Mouse (Mus musculus) embryonic facial prominence, embryonic 10.5 days (tissue): Measurements from ENCODE around the gene Pla1a. TPM values are rescaled to one million over a fixed set of nuclear protein-coding genes. Genes with fewer than 3 reads are reported as not detected.

Experiments
- DNase-seq: peaks from one replicate; pipeline ENCODE4 v3.0.0-alpha.2; 2017; ENCODE audit warnings: low spot score
- H3K27ac ChIP-seq: fragments of 300-500 bp; sonication (generic); replicated peaks from 2 replicates; pipeline ENCODE4 v1.5.1; 2016; ENCODE audit warnings: mild to moderate bottlenecking
- H3K27me3 ChIP-seq: fragments of 300-500 bp; sonication (generic); replicated peaks from 2 replicates; pipeline ENCODE4 v1.6.1; 2016; ENCODE audit warnings: low read depth, mild to moderate bottlenecking; ENCODE audit not compliant: poor library complexity, severe bottlenecking
- H3K36me3 ChIP-seq: fragments of 300-500 bp; sonication (generic); replicated peaks from 2 replicates; pipeline ENCODE4 v1.6.1; 2016; ENCODE audit warnings: mild to moderate bottlenecking, moderate library complexity
- H3K4me1 ChIP-seq: fragments of 300-500 bp; sonication (generic); 2 replicates; pipeline ENCODE4 v1.6.1; 2016
- H3K4me3 ChIP-seq: fragments of 300-500 bp; sonication (generic); 2 replicates; pipeline ENCODE4 v1.5.1; 2016; ENCODE audit warnings: mild to moderate bottlenecking, moderate library complexity
- H3K9me3 ChIP-seq: fragments of 300-500 bp; sonication (generic); 2 replicates; pipeline ENCODE4 v1.6.1; 2016; ENCODE audit warnings: mild to moderate bottlenecking
- WGBS: fragments of 180-500 bp; shearing (Covaris S2); methylation state at CpG from one replicate; pipeline ENCODE4 v1.1.7; 2016; 5-methylcytosine and 5-hydroxymethylcytosine counted together
- polyA plus RNA-seq: library from polyadenylated mRNA; unstranded; fragments of >200 nt; fragmentation: Nextera tagmentation; extraction: Ambion mirVana; gene quantifications from 2 replicates; pipeline ENCODE4 v1.2.1, GENCODE M21; 2016

Gene Pla1a
- polyA plus RNA-seq, 1 experiment from 2014 or later, result not detected

- 76% methylated on average over 10 of the region's 10 CpGs for WGBS
- H3K36me3 ChIP-seq, result no peaks in the 10 kb centered on the region
- H3K4me3 ChIP-seq, result no peak overlapping the region
- no peak overlapping the region for H3K27ac ChIP-seq
- peaks cover 18% of the 10 kb centered on the region for H3K4me1 ChIP-seq
- no peak for DNase-seq
- no peaks in the 10 kb centered on the region for H3K27me3 ChIP-seq
- H3K9me3 ChIP-seq, result no peaks in the 10 kb centered on the region
These were observed 64.6 kb downstream of the Pla1a start for GRCm38 (mm10) chr16:38368336-38368735.

- Histone ChIP-seq H3K27ac (no peak overlapping the region), H3K36me3 (no peaks in the 10 kb centered on the region), H3K27me3 (no peaks in the 10 kb centered on the region), H3K9me3 (no peaks in the 10 kb centered on the region), H3K4me3 (no peak overlapping the region), H3K4me1 (peaks cover 34% of the 10 kb centered on the region)
- no peak for DNase-seq
- WGBS, result 94% methylated on average over 4 of the region's 4 CpGs
These were observed 66.7 kb downstream of the Pla1a start for GRCm38 (mm10) chr16:38366231-38366630.

GRCm38 (mm10) chr16:38365390-38365789 is 67.6 kb downstream of the Pla1a start:
- no peak overlapping the region for H3K4me3 ChIP-seq
- 86% methylated on average over 10 of the region's 10 CpGs for WGBS
- peaks cover 36% of the 10 kb centered on the region for H3K4me1 ChIP-seq
- DNase-seq, result no peak
- no peaks in the 10 kb centered on the region for H3K27me3 ChIP-seq
- H3K27ac ChIP-seq, result no peak overlapping the region
- H3K36me3 ChIP-seq, result no peaks in the 10 kb centered on the region
- H3K9me3 ChIP-seq, result no peaks in the 10 kb centered on the region

- Histone ChIP-seq H3K4me1 (peaks cover 28% of the 10 kb centered on the region), H3K4me3 (no peak overlapping the region), H3K36me3 (no peaks in the 10 kb centered on the region), H3K27me3 (no peaks in the 10 kb centered on the region), H3K27ac (no peak overlapping the region), H3K9me3 (no peaks in the 10 kb centered on the region)
- WGBS, result 87% methylated on average over 7 of the region's 7 CpGs
- no peak for DNase-seq
These were observed 69.3 kb downstream of the Pla1a start for GRCm38 (mm10) chr16:38363657-38364056.

GRCm38 (mm10) chr16:38363256-38363595 is 69.7 kb downstream of the Pla1a start:
- H3K4me3 ChIP-seq, result no peak overlapping the region
- H3K36me3 ChIP-seq, result no peaks in the 10 kb centered on the region
- no peaks in the 10 kb centered on the region for H3K9me3 ChIP-seq
- H3K27me3 ChIP-seq, result no peaks in the 10 kb centered on the region
- WGBS, result 84% methylated on average over 3 of the region's 3 CpGs
- DNase-seq, result no peak
- H3K27ac ChIP-seq, result no peak overlapping the region
- peaks cover 25% of the 10 kb centered on the region for H3K4me1 ChIP-seq

- H3K27ac ChIP-seq, result peak overlapping the region; percentile 45; the same call in 1 of the 2 replicates
- no peaks in the 10 kb centered on the region for H3K27me3 ChIP-seq
- DNase-seq, result no peak
- no peak overlapping the region for H3K4me3 ChIP-seq
- no peaks in the 10 kb centered on the region for H3K36me3 ChIP-seq
- WGBS, result 85% methylated on average over 20 of the region's 20 CpGs
- H3K4me1 ChIP-seq, result peaks cover 25% of the 10 kb centered on the region
- no peaks in the 10 kb centered on the region for H3K9me3 ChIP-seq
These were observed 70.3 kb downstream of the Pla1a start for GRCm38 (mm10) chr16:38362493-38363255.

GRCm38 (mm10) chr16:38361933-38362332 is 71.0 kb downstream of the Pla1a start, which contains the start of gene Popdc2:
Popdc2 (plus strand) TSS chr16:38362209.
- Histone ChIP-seq H3K9me3 (no peaks in the 10 kb centered on the region), H3K4me1 (peaks cover 25% of the 10 kb centered on the region), H3K27me3 (no peaks in the 10 kb centered on the region), H3K27ac (peak within 1 kb of the TSS; percentile 45; the same call in 1 of the 2 replicates), H3K36me3 (peaks cover 1% of the 10 kb centered on the region), H3K4me3 (no peak within 1 kb of the TSS)
- DNase-seq, result peak; percentile 30
- WGBS, result 50% methylated on average over 10 of the region's 10 CpGs

GRCm38 (mm10) chr16:38360317-38360716 is 72.6 kb downstream of the Pla1a start:
- H3K4me1 ChIP-seq, result peaks cover 25% of the 10 kb centered on the region
- no peak for DNase-seq

GRCm38 (mm10) chr16:38359857-38360256 is 73.1 kb downstream of the Pla1a start:
- Histone ChIP-seq H3K27me3 (no peaks in the 10 kb centered on the region), H3K9me3 (no peaks in the 10 kb centered on the region), H3K36me3 (peaks cover 9% of the 10 kb centered on the region), H3K4me3 (no peak overlapping the region), H3K27ac (no peak overlapping the region), H3K4me1 (peaks cover 25% of the 10 kb centered on the region)
- WGBS, result 80% methylated on average over 3 of the region's 3 CpGs
- DNase-seq, result no peak

More at GRCm38 (mm10) chr16:38360317-38360716, 72.6 kb downstream of the Pla1a start:
- peaks cover 9% of the 10 kb centered on the region for H3K36me3 ChIP-seq
- H3K4me3 ChIP-seq, result no peak overlapping the region
- no peak overlapping the region for H3K27ac ChIP-seq
- no peaks in the 10 kb centered on the region for H3K27me3 ChIP-seq
- no peaks in the 10 kb centered on the region for H3K9me3 ChIP-seq
- 25% methylated on average over 2 of the region's 2 CpGs for WGBS

GRCm38 (mm10) chr16:38359241-38359640 is 73.7 kb downstream of the Pla1a start:
- no peaks in the 10 kb centered on the region for H3K27me3 ChIP-seq
- WGBS, result 91% methylated on average over 2 of the region's 2 CpGs
- DNase-seq, result no peak

GRCm38 (mm10) chr16:38358256-38358812 is 74.6 kb downstream of the Pla1a start:
- peaks cover 25% of the 10 kb centered on the region for H3K4me1 ChIP-seq
- no peak overlapping the region for H3K4me3 ChIP-seq
- no peak overlapping the region for H3K27ac ChIP-seq
- DNase-seq, result no peak
- H3K27me3 ChIP-seq, result no peaks in the 10 kb centered on the region
- H3K36me3 ChIP-seq, result peaks cover 14% of the 10 kb centered on the region
- WGBS, result 91% methylated on average over 6 of the region's 6 CpGs
- H3K9me3 ChIP-seq, result no peaks in the 10 kb centered on the region

More at GRCm38 (mm10) chr16:38359241-38359640, 73.7 kb downstream of the Pla1a start:
- Histone ChIP-seq H3K36me3 (peaks cover 9% of the 10 kb centered on the region), H3K4me1 (peaks cover 25% of the 10 kb centered on the region), H3K27ac (no peak overlapping the region), H3K9me3 (no peaks in the 10 kb centered on the region), H3K4me3 (no peak overlapping the region)

GRCm38 (mm10) chr16:38354185-38354913 is 78.6 kb downstream of the Pla1a start:
- Histone ChIP-seq H3K9me3 (no peaks in the 10 kb centered on the region), H3K4me1 (no peaks in the 10 kb centered on the region), H3K36me3 (peaks cover 45% of the 10 kb centered on the region), H3K27me3 (no peaks in the 10 kb centered on the region), H3K27ac (no peak overlapping the region), H3K4me3 (no peak overlapping the region)
- DNase-seq, result no peak
- WGBS, result 93% methylated on average over 5 of the region's 5 CpGs
